Mouse (Mus musculus) WW6 (cell line): ENCODE data around the gene Abcc4.

ENCODE experiments used
- DNase-seq: peaks from one replicate; pipeline ENCODE4 v3.0.0-alpha.2; 2013; ENCODE audit warnings: low read depth, low spot score

The Abcc4 gene

DNA sequence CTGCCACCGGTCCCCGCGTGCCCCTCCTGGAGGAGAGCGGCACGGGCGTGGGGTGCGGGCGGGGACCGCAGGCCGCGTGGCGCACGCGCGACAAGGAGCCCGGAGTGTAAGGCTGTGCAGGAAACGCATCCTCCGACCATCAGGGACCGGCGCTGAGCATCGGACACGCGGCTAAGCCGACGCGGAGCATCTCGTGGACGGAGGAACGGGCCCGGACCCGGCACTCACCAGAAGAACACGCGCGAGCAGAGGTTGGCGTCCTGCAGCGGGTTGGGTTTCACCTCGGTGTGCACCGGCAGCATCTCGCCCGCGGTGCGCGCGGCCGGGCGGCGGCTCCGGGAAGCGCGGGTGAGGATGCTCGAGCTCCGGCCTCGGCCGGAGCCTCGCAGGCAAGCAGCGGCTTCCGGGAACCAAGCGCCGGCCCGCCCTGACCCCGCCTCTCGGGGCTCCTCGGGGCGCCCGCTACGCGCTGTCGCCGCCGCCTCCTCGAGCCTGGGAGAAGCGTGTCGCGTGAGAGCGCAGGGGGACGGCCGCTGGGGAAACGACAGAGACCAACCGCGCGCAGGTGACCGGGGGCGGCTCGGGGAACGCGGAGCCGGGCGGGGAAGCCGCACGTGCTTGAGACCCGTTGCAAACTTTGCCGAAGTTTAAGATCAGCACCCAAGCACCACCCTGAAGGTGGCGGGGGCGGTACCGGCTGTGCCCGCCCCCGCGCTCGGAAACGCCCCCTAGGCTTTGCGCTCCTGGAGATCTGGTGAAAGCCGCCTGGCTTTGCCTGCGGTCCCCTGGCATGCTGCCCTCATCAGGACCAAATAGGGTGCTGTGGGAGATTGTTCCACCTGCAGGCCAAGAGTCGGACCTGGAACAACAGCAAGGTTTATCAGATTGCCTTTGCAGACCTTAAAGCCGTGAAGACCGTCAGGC is at the start of gene Abcc4:
Gene Abcc4 (minus strand): TSS at position 412 of the 924 bp plus-strand sequence.
- no peak for DNase-seq

DNA sequence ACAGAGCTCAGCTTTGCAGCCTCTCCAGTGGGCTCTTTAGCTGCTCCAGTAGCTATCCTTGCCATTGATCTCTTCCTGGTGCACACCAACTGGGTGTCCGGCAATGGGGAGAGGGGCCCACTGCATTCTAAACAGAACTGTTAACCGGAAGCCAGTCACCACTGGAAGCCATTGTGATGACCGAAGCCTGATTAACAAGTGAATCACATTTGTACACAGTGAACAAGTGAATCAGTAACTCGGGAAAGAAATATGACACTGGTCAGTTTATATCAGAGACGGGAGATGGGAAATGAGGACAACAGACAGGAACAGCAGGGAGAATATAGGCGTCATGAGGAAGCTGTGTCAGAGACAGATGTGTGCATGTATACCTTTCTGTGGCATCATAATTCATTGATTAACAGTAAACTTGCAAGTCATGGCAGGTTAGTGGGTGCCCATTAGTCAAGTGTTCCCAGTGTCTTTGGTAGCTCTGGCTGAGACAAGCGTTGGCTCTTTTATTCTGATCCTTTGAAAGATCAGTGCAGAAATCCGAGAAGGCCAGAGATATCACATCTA is 45.3 kb upstream of the Abcc4 start:
- no peak for DNase-seq

- no peak for DNase-seq
These were observed 44.6 kb upstream of the Abcc4 start for GRCm38 (mm10) chr14:118750505-118751192.

DNA sequence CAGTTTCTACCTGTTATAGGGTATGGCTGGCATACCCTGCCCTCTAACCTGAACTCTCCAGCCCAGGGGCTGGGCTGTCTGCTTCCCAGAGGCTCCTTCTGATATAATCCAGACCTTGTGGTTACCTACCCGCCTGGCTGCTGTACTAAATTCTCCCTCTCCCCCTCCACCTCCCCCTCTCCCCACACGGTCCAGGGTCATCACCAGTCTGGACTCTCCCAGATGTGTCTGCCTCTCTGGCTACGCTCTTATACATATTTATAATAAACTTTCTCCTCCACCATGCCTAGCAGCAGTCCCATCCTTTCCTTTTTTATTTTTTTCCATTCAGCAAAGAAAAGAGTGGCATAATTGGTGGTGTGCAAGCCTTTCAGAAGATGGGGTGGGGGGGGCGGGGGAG is 43.7 kb upstream of the Abcc4 start:
- DNase-seq, result no peak

GRCm38 (mm10) chr14:118749068-118749467 is 43.0 kb upstream of the Abcc4 start:
- DNase-seq, result no peak

- no peak for DNase-seq
These were observed 36.8 kb upstream of the Abcc4 start for GRCm38 (mm10) chr14:118742862-118743261.

DNA sequence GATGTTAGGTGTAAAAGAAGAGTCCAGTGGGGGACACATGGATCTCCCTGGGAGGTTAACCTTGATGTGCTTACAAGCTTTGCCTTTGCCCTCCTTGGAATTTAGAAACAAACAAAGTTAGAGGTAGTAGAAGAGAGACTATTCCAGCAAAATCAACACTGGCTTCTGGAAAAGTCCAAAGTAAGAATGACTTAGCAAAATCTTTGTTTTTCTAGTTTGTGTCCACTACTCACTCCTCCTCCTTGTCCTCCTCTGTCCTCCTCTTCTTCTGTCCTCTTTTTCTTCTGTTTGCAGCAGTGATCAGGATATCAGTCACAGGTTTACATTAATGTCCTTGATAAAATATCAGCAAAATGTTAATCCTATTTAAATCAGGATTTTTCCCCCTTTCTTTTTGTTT is 35.8 kb upstream of the Abcc4 start:
- DNase-seq, result no peak

DNA sequence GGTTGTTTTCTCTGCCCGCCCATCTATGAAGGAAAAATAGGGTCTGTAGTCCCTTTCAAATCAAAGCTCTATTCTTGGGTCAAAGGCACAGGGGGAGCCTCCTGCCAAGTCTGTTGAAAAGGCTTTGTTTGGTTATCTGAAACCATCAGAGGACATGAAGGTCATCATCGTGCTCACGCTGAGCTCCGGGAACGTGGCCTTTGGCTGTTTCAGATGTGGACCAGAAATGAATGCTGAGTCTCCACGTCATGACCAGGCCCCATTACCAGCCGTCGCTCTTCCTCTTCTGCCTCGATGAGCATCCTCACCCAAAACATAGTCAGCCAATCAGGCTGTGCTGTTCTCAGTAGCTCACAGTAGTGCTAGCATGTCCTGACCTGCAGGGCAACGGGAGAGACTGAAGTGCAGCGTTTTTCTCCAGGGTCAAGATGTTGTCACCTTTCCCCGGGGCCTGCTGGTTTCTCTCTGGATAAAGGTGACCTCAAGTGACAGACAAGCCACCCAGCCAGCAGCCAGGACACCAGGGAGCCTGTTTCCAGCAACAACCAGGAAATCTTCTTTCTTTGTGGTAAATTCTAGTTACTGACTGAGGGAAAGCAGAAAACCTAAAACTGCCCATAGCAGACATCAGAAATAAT is 31.4 kb upstream of the Abcc4 start:
- DNase-seq, result no peak

DNA sequence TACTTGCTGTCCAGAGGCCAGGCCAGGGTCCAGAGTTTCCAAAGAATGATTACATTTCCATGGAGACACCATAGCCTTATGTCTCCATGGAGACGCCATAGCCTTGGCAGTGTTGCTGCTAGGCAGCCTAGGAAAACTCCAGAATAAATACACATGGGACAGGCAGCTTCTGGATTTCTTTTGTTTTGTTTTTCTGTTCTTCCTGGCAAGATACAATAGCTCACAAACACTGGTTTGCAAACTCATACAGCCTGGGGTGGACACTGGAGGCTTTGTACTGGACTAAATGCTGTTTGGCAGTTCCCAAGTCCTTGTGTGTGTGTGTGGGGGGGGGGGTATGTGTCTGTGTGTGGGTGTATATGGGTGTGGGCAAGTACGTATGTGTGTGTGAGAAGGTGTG is 29.1 kb upstream of the Abcc4 start:
- no peak for DNase-seq

GRCm38 (mm10) chr14:118733146-118733545 is 27.1 kb upstream of the Abcc4 start:
- DNase-seq, result no peak

DNA sequence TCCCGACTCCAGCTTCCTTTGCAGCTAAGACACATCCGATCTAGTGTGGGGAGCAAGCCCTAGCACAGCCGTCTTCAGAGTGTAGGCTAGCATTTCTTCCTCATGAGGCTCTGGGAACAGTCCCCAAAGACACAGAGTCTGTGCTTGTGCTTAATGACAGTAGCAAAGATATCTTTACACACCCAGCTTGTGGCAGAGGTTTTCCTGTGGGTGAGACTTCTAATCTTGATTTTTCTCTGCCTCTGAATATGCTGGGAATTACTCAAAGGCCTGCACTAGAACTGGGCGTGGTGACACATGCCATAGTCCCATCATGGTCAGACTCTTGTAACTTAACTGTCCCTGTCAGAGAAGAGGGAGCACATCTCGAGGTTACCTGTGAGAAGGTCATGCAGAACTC is 24.6 kb upstream of the Abcc4 start:
- no peak for DNase-seq

GRCm38 (mm10) chr14:118725467-118725866 is 19.4 kb upstream of the Abcc4 start:
- no peak for DNase-seq

- no peak for DNase-seq
These were observed 18.1 kb upstream of the Abcc4 start for GRCm38 (mm10) chr14:118723920-118724693.

GRCm38 (mm10) chr14:118719566-118720174 is 13.7 kb upstream of the Abcc4 start:
- no peak for DNase-seq

DNA sequence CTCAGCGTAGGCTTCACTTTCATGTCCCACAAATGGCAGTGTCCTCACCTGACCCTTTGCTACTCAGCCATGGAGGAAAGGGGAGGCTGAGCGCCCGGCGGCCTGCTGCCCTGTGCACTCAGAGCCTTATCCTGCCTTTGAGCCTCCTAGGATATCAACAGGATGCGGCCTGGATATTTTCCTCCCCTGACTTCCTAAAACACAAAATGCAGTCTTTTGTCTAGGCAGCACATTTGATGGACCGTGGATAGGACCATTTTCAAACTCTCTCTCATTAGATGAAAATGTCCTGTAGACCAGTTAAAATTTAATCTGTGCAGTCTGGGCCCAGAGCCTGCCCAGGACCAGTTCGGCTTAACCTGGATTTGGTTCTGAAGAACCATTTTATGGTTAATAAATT is 12.6 kb upstream of the Abcc4 start:
- DNase-seq, result no peak

DNA sequence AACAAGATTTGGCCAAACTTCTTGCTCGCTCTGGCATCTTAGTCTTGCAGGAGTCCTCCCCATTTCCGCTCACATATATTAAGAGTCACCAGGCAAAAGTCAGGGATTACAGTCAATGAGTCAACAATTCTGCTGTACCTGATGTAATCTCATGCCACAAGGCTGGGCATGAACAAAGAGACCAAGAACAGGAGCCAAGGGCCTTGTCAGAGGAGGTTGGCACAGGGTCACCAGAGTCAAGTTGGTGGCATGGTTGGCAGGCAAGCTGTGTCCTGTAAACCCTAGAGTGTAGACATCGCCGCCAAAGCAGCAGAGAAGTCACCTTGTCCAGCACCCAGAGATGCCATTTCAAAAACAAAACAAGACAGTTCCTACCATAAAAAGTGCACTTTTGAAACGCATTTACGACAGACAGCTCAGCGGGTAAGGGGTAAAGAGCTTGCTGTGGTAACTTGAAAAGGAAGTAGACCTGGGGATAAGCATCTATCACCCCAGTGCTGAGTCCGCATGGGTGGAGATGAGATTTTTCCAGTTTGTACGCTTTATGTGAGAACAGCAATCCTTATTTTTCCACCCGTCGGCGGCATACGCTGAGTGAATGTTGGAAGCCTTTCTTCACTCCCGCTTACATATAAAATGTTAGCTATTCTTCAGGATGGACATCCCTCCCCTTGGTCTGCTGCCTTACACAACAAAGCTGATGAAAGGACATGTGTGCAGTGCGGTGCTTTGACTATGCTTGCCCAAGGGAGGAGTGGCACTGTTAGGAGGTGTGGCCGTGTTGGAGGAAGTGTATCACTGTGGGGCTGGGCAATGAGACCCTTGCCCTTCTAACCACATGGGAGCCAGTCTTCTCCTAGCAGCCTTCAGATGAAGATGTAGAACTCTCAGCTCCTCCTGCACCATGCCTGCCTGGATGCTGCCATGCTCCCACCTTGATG is 10.6 kb upstream of the Abcc4 start:
- no peak for DNase-seq

DNA sequence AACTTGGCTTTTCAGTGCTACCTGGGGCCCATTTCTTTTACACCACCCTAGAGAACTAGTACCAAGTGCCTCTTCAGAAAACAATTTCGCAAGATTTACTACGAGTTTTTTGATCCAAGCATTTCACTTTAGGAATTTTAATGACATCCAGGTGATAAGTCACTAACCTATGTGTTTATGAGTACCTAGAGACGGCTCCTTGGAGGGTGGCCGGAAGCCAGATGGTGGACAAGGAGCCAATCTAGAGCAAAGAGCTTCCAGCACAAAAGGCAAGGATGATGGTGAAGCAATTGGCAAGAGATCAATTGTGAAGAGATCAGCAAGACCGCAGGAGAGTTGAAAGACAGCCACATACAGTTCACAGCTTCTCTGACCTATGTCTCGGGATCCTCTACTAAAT is 8.7 kb upstream of the Abcc4 start:
- no peak for DNase-seq

DNA sequence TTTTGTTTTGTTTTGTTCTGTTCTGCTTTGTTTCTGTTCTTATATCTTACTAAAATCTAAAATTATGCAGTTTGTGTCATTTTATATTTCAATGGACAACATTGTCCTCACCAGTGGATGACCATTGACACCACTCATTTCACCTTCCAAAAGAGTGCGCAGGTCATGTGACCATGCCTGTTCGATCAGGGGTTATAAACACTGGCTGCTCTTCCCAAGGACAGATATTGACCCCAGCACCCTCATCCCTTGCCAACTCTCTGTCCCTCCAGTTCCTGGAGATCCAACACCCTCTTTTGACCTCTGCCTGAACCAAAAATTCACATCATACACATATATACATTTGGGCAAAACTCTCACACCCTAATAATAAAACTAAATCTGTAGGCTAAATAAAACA is 8.3 kb upstream of the Abcc4 start:
- DNase-seq, result no peak

- no peak for DNase-seq
These were observed 7.8 kb upstream of the Abcc4 start for GRCm38 (mm10) chr14:118713869-118714268.

GRCm38 (mm10) chr14:118713408-118713807 is 7.4 kb upstream of the Abcc4 start:
- DNase-seq, result no peak
